Mouse (Mus musculus): ENCODE data around the gene Tle6. TPM values are rescaled to one million over a fixed set of nuclear protein-coding genes. Genes with fewer than 3 reads are reported as not detected.

Gene Tle6
- polyA plus RNA-seq, 1 experiment = 14.3 TPM

- no peaks in the 10 kb centered on the region for H3K27me3 ChIP-seq (ENCODE audit: control insufficient read depth, insufficient read depth, low read length)
- peaks cover 8% of the 10 kb centered on the region; the same call in 1 of the 2 replicates for H3K4me1 ChIP-seq (ENCODE audit: control insufficient read depth, insufficient read depth, insufficient read length)
- TF ChIP-seq CTCF (IDR thresholded peaks at IDR 0.05; ENCODE audit: extremely low read depth, insufficient read depth, insufficient read length, insufficient replicate concordance) (peak; percentile 79; the same call in 1 of the 2 replicates), POLR2A (IDR thresholded peaks at IDR 0.05; ENCODE audit: low read depth, low read length) (no peak)
- H3K36me3 ChIP-seq (ENCODE audit: control insufficient read depth, insufficient read depth, low read length) = no peaks in the 10 kb centered on the region
- WGBS = 2% methylated on average over 12 of the region's 12 CpGs
- peak overlapping the region; percentile 6; the same call in 1 of the 2 replicates for H3K27ac ChIP-seq (ENCODE audit: insufficient read depth, low read length)
- no peak overlapping the region for H3K4me3 ChIP-seq (ENCODE audit: extremely low read depth, insufficient read depth, insufficient read length)
- peak; percentile 79 to 85 for DNase-seq (ENCODE audit: low read depth in 1 of 2, low spot score in 2 of 2)
These were observed 49.2 kb downstream of the Tle6 start for GRCm38 (mm10) chr10:81551597-81552102.

GRCm38 (mm10) chr10:81550257-81550656 lies 50.6 kb downstream of the Tle6 start:
- DNase-seq (ENCODE audit: low read depth in 1 of 2, low spot score in 2 of 2) = peak in 1 of 2 experiments; percentile 75
- no peak overlapping the region for H3K27ac ChIP-seq (ENCODE audit: insufficient read depth, low read length)

GRCm38 (mm10) chr10:81548944-81549343 lies 51.9 kb downstream of the Tle6 start:
- Histone ChIP-seq H3K4me3 (ENCODE audit: extremely low read depth, insufficient read depth, insufficient read length) (no peak overlapping the region), H3K27me3 (ENCODE audit: control insufficient read depth, insufficient read depth, low read length) (no peaks in the 10 kb centered on the region), H3K4me1 (ENCODE audit: control insufficient read depth, insufficient read depth, insufficient read length) (peaks cover 8% of the 10 kb centered on the region; the same call in 1 of the 2 replicates), H3K27ac (ENCODE audit: insufficient read depth, low read length) (no peak overlapping the region), H3K36me3 (ENCODE audit: control insufficient read depth, insufficient read depth, low read length) (no peaks in the 10 kb centered on the region)
- TF ChIP-seq POLR2A (IDR thresholded peaks at IDR 0.05; ENCODE audit: low read depth, low read length) (no peak), CTCF (IDR thresholded peaks at IDR 0.05; ENCODE audit: extremely low read depth, insufficient read depth, insufficient read length, insufficient replicate concordance) (no peak)
- no peak for DNase-seq (ENCODE audit: low read depth in 1 of 2, low spot score in 2 of 2)
- 82% methylated on average over 5 of the region's 5 CpGs for WGBS

More at GRCm38 (mm10) chr10:81550257-81550656, 50.6 kb downstream of the Tle6 start:
- WGBS = 14% methylated on average over 7 of the region's 7 CpGs
- no peaks in the 10 kb centered on the region for H3K36me3 ChIP-seq (ENCODE audit: control insufficient read depth, insufficient read depth, low read length)
- no peak overlapping the region for H3K4me3 ChIP-seq (ENCODE audit: extremely low read depth, insufficient read depth, insufficient read length)
- no peaks in the 10 kb centered on the region for H3K27me3 ChIP-seq (ENCODE audit: control insufficient read depth, insufficient read depth, low read length)
- TF ChIP-seq POLR2A (IDR thresholded peaks at IDR 0.05; ENCODE audit: low read depth, low read length) (no peak), CTCF (IDR thresholded peaks at IDR 0.05; ENCODE audit: extremely low read depth, insufficient read depth, insufficient read length, insufficient replicate concordance) (peak; percentile 88; the same call in 1 of the 2 replicates)
- peaks cover 8% of the 10 kb centered on the region; the same call in 1 of the 2 replicates for H3K4me1 ChIP-seq (ENCODE audit: control insufficient read depth, insufficient read depth, insufficient read length)

- TF ChIP-seq POLR2A (IDR thresholded peaks at IDR 0.05; ENCODE audit: low read depth, low read length) (no peak), CTCF (IDR thresholded peaks at IDR 0.05; ENCODE audit: extremely low read depth, insufficient read depth, insufficient read length, insufficient replicate concordance) (no peak)
- no peak for DNase-seq (ENCODE audit: low read depth in 1 of 2, low spot score in 2 of 2)
- no peaks in the 10 kb centered on the region for H3K36me3 ChIP-seq (ENCODE audit: control insufficient read depth, insufficient read depth, low read length)
- no peak overlapping the region for H3K4me3 ChIP-seq (ENCODE audit: extremely low read depth, insufficient read depth, insufficient read length)
- H3K4me1 ChIP-seq (ENCODE audit: control insufficient read depth, insufficient read depth, insufficient read length) = peaks cover 18% of the 10 kb centered on the region; the same call in 1 of the 2 replicates
- H3K27me3 ChIP-seq (ENCODE audit: control insufficient read depth, insufficient read depth, low read length) = no peaks in the 10 kb centered on the region
- no peak overlapping the region for H3K27ac ChIP-seq (ENCODE audit: insufficient read depth, low read length)
- 93% methylated on average over 13 of the region's 13 CpGs for WGBS
These were observed 53.9 kb downstream of the Tle6 start for GRCm38 (mm10) chr10:81546788-81547571.

- Histone ChIP-seq H3K4me3 (ENCODE audit: extremely low read depth, insufficient read depth, insufficient read length) (no peak overlapping the region), H3K36me3 (ENCODE audit: control insufficient read depth, insufficient read depth, low read length) (no peaks in the 10 kb centered on the region), H3K4me1 (ENCODE audit: control insufficient read depth, insufficient read depth, insufficient read length) (peaks cover 15% of the 10 kb centered on the region; the same call in 1 of the 2 replicates), H3K27me3 (ENCODE audit: control insufficient read depth, insufficient read depth, low read length) (no peaks in the 10 kb centered on the region), H3K27ac (ENCODE audit: insufficient read depth, low read length) (no peak overlapping the region)
- TF ChIP-seq POLR2A (IDR thresholded peaks at IDR 0.05; ENCODE audit: low read depth, low read length) (no peak), CTCF (IDR thresholded peaks at IDR 0.05; ENCODE audit: extremely low read depth, insufficient read depth, insufficient read length, insufficient replicate concordance) (no peak)
- no peak for DNase-seq (ENCODE audit: low read depth in 1 of 2, low spot score in 2 of 2)
- WGBS = 81% methylated on average over 5 of the region's 5 CpGs
These were observed 54.5 kb downstream of the Tle6 start for GRCm38 (mm10) chr10:81546332-81546731.

- Histone ChIP-seq H3K4me3 (ENCODE audit: extremely low read depth, insufficient read depth, insufficient read length) (peak within 1 kb of the TSS; percentile 82), H3K36me3 (ENCODE audit: control insufficient read depth, insufficient read depth, low read length) (no peaks in the 10 kb centered on the region), H3K27me3 (ENCODE audit: control insufficient read depth, insufficient read depth, low read length) (no peaks in the 10 kb centered on the region), H3K4me1 (ENCODE audit: control insufficient read depth, insufficient read depth, insufficient read length) (peaks cover 14% of the 10 kb centered on the region; the same call in 1 of the 2 replicates), H3K27ac (ENCODE audit: insufficient read depth, low read length) (peak within 1 kb of the TSS; percentile 83)
- TF ChIP-seq POLR2A (IDR thresholded peaks at IDR 0.05; ENCODE audit: low read depth, low read length) = no peak
- TF ChIP-seq CTCF (IDR thresholded peaks at IDR 0.05; ENCODE audit: extremely low read depth, insufficient read depth, insufficient read length, insufficient replicate concordance) = no peak
- WGBS = 1% methylated on average over 58 of the region's 59 CpGs
- DNase-seq (ENCODE audit: low read depth in 1 of 2, low spot score in 2 of 2) = peak; percentile 92 to 100
These were observed 55.6 kb downstream of the Tle6 start, which contains the start of gene Gna11 for GRCm38 (mm10) chr10:81545161-81545747. Gene Gna11, minus strand, starts transcription at chr10:81545190.
